Mouse (Mus musculus) layer of hippocampus, postnatal 14 days (tissue): ENCODE measurements around the gene E030018B13Rik. TPM values are rescaled to one million over a fixed set of nuclear protein-coding genes. Genes with fewer than 3 reads are reported as not detected.

Experiments used
- DNase-seq, 2 experiments: peaks; one replicate each; pipeline ENCODE4 v3.0.0; 2021 to 2022; ENCODE audit warnings: low spot score in 2 of 2, mixed read lengths in 1 of 2
- total RNA-seq, 2 experiments: library from RNA; stranded (reverse); gene quantifications; 2 replicates each; pipeline ENCODE4 v1.2.3; 2021

Gene E030018B13Rik
- total RNA-seq, 2 experiments from 2014 or later, result not detected

GRCm38 (mm10) chr7:63937236-63938065 is 20.8 kb downstream of the E030018B13Rik start:
- DNase-seq, result peak in 1 of 2 experiments; percentile 52

DNA sequence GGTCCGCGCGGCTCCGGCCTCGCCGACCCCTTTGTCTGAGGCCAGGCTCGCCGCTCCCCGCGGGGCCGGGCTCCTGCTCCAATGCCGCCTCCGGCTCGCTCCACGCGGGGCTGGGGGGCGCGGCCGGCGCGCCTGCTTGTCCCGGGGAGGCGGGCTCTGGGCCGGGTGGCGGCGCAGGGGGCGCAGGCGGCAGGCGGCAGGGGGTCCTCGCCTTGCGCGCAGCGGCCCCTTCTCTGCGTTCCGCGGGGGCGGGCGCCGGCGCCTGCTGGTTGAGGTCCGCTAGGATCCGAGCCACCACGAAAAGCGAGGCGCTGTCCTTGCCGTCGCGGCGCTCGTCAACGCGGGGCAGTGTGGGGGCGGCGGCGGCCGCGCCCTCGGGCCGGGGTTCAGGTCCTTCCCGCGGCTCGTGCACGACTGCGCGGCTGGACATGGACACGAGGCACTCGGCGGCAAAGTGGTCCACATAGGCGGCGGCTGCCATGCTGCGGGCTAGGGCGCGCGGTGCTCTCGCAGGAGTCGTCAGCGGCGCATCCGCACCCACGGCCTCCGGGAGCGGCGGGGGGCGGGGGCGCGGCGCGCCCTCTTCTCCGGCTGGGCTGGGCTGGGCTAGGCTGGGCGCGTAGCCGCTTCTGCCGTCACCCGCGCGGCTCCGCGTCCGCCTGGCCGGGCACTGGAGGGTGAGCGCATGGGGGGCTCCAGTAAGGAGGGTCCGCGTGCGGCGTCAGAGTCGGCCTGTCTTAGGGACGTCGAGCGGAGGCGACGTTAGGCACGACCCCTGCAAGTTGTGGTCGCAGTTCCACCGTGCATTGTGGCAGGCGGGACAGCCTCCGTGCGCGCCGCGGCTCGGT is 21.6 kb downstream of the E030018B13Rik start:
- DNase-seq, result no peak

DNA sequence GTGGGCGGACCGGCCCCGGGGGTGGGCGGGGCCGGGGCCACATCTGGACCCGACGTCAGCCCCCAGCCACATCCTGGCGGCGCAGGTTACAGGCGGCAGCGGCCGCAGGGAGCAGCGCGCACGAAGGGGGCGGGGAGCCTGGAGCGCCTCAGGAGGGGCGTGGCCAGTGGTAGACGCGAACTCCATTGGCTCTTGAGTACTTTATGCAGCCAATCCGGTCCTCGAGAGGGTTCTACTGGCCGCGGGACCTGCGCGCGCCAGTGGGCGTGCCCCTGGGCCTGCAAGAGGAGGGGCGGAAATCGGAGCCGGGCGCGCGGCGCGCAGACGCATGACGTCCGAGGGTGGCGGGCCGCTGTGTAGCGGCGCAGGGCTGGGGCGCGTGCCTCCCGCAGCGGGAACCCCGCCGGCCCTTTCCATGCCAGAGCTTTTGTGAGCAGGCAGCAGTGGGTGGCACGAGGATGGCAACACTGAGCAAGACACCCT is 22.3 kb downstream of the E030018B13Rik start, which contains the start of gene Klf13:
Gene Klf13, minus strand, starts transcription at position 2 of the 483 bp plus-strand sequence.
- DNase-seq, result peak; percentile 97 to 98

GRCm38 (mm10) chr7:63939397-63939951 is 22.8 kb downstream of the E030018B13Rik start:
- DNase-seq, result no peak

GRCm38 (mm10) chr7:63940321-63940720 is 23.7 kb downstream of the E030018B13Rik start:
- DNase-seq, result no peak

DNA sequence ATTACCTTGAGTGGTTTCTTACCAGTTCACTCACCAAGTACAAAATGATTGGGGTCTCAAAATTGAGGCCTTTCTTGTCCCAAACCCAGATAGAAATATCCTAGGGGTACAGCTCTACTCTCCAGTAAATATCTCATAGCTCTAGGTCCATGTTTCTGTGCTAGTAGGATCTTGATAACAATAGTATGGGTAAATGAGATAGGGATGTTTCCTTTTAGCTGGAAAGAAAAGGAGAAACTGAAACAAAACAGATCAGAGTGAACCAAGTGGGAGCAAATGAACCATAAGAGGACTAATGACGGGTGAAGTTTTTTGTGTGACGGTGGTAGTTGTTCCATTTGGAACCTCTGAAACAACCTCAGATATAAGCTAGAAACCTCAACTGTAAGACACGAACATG is 24.4 kb downstream of the E030018B13Rik start:
- DNase-seq, result no peak

DNA sequence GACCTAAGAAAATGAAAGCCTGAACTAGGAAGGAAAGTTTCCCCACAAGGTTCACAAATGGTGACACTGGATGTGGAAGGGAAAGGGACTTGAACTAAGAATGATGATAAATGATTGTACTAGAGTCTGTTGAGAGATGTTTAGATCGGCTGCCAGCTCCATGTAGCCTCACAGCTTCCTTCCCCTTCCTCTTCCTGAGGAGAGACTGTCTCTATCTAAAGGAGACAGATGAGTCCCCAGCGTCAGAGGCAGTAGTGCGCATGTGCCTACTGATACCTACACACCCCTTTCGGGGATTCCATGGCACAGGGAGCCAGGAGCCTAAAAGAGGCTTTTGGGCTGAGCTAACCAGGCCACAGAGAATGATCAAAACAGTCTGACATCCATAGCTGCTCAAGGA is 24.8 kb downstream of the E030018B13Rik start:
- DNase-seq, result no peak

GRCm38 (mm10) chr7:63943946-63944345 is 27.3 kb downstream of the E030018B13Rik start:
- DNase-seq, result no peak

DNA sequence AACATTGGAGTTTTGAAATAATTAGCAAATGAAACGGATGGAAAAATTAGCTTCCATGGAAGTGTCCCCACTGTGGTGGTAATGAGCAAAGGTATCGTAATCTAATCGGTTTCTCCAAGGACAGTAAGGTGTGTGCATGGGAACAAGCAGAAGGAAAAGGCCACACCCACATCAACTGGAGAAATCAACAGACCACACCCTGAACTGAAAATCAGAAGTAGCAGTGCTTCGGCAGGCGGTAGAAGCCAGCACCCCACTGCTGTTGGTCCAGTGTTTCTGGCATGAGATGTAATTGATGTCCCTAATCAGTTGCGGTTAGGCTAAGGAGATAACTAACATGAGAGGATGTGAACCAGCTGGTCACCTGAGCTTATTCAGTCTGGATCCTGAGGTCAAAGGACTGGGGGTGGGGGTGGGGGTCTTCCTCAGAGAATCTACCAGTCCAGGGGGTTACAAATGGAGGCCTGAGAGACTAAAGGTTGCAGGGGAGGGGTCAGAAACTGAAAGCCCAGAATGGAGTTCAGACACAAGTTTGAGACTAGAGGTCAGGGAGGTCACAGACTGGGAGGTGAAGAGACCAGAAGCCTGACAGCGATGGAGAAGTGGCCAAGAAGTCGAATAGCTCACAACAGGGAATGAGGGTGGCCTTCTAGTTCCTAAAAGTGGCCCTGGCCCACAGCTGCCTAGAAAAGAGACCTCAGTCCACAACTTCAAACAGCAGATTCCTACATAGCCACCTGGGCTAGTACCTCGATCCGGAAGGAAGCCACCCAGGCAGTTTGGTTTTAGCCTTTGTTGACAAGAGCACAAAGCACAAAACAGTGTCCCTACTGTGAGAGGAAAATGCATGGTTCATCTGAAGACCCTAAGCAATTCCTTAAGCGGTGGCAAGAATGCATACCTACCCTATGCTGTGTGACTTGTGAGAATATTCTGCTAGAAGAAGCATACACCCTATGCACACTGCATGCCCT is 31.1 kb downstream of the E030018B13Rik start:
- no peak for DNase-seq

DNA sequence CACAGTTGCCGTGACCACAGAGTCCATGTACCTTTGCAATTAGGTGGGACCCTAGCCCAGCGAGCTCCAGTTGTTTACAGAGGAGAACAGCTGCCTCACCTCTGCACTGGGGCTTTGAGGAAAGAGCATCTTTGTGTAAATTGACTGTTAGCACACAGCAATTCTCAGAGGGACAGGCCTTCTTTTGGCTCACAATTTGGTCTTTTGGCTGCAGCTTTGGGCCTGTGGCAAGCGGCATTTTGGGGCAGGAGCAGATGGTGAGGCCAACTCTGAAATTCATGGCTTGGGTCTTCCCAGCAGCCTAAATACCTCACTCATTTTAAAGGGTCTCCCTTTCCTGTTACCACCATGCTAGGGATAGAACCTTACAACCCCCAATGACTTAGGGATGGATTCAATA is 32.5 kb downstream of the E030018B13Rik start:
- no peak for DNase-seq

DNA sequence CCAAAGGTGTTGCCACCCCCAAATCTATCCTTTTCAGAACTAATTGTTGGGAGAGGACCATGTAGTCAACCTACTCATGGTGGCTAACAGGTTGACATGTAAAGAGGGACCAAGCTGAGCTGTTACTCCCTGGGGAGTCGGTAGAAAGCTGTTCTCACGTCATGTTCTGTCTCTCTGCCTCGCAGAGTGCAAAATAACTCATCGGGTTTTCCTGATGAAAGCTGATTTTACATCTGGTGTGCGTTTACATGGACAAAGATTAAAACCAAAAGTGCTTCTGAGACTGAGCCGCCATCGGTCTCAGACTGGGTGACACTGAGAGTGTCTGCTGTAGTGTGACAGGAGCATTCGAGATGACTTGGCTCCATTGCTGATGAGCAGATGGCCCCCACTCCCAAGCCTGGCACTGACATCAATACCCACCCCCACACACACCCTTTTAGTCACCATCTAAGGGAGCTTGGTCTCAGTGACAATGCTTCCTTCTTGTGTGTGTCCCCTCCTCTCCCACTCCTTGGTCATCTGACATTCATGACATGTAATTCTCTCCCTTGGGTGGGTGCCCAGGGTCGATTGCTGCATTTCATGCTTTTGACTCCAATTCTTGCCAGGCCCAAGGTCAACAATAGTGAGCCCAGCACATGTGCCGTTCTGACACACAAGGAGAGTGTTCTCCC is 34.4 kb downstream of the E030018B13Rik start:
- DNase-seq, result peak; percentile 76 to 87

GRCm38 (mm10) chr7:63952077-63952898 is 35.6 kb downstream of the E030018B13Rik start:
- DNase-seq, result no peak

DNA sequence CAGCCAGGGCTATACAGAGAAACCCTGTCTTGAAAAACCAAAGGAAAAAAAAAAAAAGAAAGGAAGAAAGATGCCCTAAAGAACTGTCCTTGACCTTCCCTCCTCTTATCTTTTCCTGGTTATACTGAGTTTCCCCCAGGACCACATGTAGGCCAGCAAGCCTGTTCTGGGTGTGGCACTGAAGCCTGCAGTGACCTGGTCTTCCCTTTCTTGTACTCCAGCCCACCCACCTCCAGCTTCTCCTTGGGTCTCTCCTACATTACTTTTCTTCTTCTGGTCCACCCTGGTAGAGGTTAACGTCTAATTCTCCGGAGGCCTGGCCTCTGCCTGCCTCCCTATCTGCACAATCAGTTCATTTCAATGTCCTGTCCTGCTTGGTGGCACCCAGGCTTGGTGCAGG is 38.8 kb downstream of the E030018B13Rik start:
- no peak for DNase-seq

- no peak for DNase-seq
Observed at GRCm38 (mm10) chr7:63956138-63956823, 39.6 kb downstream of the E030018B13Rik start.

- DNase-seq, result peak; percentile 53 to 87
Observed at GRCm38 (mm10) chr7:63956981-63957713, 40.5 kb downstream of the E030018B13Rik start.

DNA sequence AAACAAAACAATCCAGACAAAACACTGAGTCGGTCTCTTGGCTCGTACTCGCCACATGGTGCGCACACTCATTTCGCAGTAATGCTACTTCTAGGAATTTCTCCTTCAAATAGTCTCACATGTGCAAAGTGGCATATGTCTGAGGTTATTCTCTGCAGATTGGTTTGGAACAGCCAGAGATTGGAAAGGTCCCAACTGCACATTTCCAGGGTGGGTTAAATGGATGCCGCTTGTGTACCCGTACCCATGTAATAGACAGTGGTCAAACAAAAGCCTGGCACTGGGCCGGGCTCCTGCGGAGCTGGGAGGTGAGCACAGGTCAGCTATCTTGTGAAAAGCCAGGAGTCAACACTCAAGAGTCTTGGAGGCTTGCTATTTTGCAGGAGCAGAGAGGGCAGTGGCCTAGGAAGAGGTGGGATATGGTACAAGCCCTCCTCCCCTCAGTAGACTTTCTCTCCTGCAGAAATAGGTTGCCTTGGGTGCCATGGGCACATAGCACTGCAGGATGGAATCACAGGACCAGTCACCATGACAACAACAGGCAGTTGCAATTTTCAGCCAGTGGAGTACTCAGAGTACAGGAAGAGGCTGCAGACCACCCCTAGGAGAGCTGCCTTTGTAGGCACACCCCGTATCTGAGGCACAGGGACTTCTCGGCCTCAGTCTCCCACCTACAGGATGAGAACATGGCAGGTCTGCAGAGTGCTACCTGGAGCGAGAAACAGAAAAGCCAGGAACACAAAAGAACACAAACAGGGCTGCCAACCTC is 41.4 kb downstream of the E030018B13Rik start:
- peak; percentile 60 to 74 for DNase-seq

DNA sequence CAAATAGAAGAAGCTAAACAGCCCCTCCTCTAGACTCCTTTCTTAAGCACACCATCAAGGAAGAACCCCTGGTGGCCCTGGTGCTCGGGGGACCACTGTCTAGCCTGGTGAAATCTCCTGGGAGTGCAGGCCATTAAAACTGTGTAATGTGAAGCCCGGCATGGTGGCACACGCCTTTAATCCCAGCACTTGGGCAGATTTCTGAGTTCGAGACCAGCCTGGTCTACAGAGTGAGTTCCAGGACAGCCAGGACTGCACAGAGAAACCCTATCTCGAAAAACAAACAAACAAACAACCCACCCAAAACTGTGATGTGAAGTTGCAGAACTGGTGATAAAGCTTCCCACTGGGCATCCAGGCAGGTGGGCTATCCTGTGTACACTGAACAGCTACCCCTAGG is 47.0 kb downstream of the E030018B13Rik start:
- DNase-seq, result no peak
